Comparison of ENCODE assay signal across 8 mouse cellular contexts in genomic region chr10:5823740-5824491, GRCm38 (mm10). TPM values are rescaled to one million over a fixed set of nuclear protein-coding genes. Genes with fewer than 3 reads are reported as not detected.
DNase-seq lines count a peak whose midpoint lies in the region; ATAC-seq and TF ChIP-seq lines count a peak whose summit lies in the region.

Gene Mtrf1l (minus strand): TSS chr10:5823910.

- H3K36me3 ChIP-seq in embryonic facial prominence, embryonic 14.5 days (ENCODE audit: control insufficient read depth, insufficient read depth, low read length): peaks cover 13% of the 10 kb centered on the region
- peaks cover 2% of the 10 kb centered on the region for H3K36me3 ChIP-seq in heart, adult 2 months (ENCODE audit: control insufficient read depth, insufficient read depth, low read length)
- H3K36me3 ChIP-seq in limb, embryonic 13.5 days: peaks cover 16% of the 10 kb centered on the region
- peaks cover 4% of the 10 kb centered on the region for H3K36me3 ChIP-seq in midbrain, embryonic 16.5 days (ENCODE audit: control insufficient read depth, insufficient read depth, low read length)

- peak; percentile 36 for TF ChIP-seq CTCF in heart, adult 2 months (IDR thresholded peaks at IDR 0.05)

- peak; percentile 79 for TF ChIP-seq POLR2A in heart, adult 2 months (IDR thresholded peaks at IDR 0.05; ENCODE audit: insufficient read depth, low read depth, low read length)

- peak within 1 kb of the TSS; percentile 89 for H3K9ac ChIP-seq in embryonic facial prominence, embryonic 14.5 days (ENCODE audit: low read depth, low read length)
- H3K9ac ChIP-seq in heart, adult 2 months (ENCODE audit: low read depth, low read length): peak within 1 kb of the TSS; percentile 88
- peak within 1 kb of the TSS; percentile 85 for H3K9ac ChIP-seq in limb, embryonic 13.5 days
- H3K9ac ChIP-seq in midbrain, embryonic 16.5 days (ENCODE audit: low read depth, low read length): peak within 1 kb of the TSS; percentile 92

- ATAC-seq in embryonic facial prominence, embryonic 14.5 days (ENCODE audit: low read depth): peak; percentile 96
- peak; percentile 96 for ATAC-seq in limb, embryonic 13.5 days (ENCODE audit: low FRiP score, low read depth)
- ATAC-seq in midbrain, embryonic 16.5 days: peak; percentile 98

- peak within 1 kb of the TSS; percentile 62 for H3K4me2 ChIP-seq in embryonic facial prominence, embryonic 14.5 days (ENCODE audit: low read depth, low read length)
- peak within 1 kb of the TSS; percentile 72 for H3K4me2 ChIP-seq in limb, embryonic 13.5 days (replicated peaks)
- H3K4me2 ChIP-seq in midbrain, embryonic 16.5 days (ENCODE audit: low read length): peak within 1 kb of the TSS; percentile 68

- H3K27ac ChIP-seq in embryonic facial prominence, embryonic 14.5 days (replicated peaks; ENCODE audit: low read depth, low read length): peak within 1 kb of the TSS; percentile 94
- peak within 1 kb of the TSS; percentile 85 for H3K27ac ChIP-seq in heart, adult 2 months
- H3K27ac ChIP-seq in limb, embryonic 13.5 days: peak within 1 kb of the TSS; percentile 87
- H3K27ac ChIP-seq in midbrain, embryonic 16.5 days (ENCODE audit: low read length): peak within 1 kb of the TSS; percentile 89

- H3K4me1 ChIP-seq in embryonic facial prominence, embryonic 14.5 days (ENCODE audit: control insufficient read depth, insufficient read depth, low read length): peaks cover 16% of the 10 kb centered on the region
- H3K4me1 ChIP-seq in heart, adult 2 months (ENCODE audit: control insufficient read depth, insufficient read depth, low read length): peaks cover 5% of the 10 kb centered on the region
- H3K4me1 ChIP-seq in limb, embryonic 13.5 days: peaks cover 17% of the 10 kb centered on the region
- peaks cover 14% of the 10 kb centered on the region for H3K4me1 ChIP-seq in midbrain, embryonic 16.5 days (ENCODE audit: control insufficient read depth, insufficient read depth, low read length)

- 0 out of 2 replicates have a peak, but pooled peaks cover 1% of the 10 kb centered on the region for H3K79me2 ChIP-seq in heart, adult 2 months (replicated peaks; ENCODE audit: control insufficient read depth, insufficient read depth, low read length)

- intact Hi-C loops in heart, adult 2 months (cut with DNase I): loop anchor here (1.0 to 2.0 kb wide), 2 partner anchors 18 to 23 kb away; no protein-coding TSS in a partner anchor

- peak within 1 kb of the TSS; percentile 98 for H3K4me3 ChIP-seq in embryonic facial prominence, embryonic 14.5 days (ENCODE audit: low read depth, low read length)
- peak within 1 kb of the TSS; percentile 86 for H3K4me3 ChIP-seq in heart, adult 2 months
- peak within 1 kb of the TSS; percentile 76 for H3K4me3 ChIP-seq in limb, embryonic 13.5 days
- peak within 1 kb of the TSS; percentile 92 for H3K4me3 ChIP-seq in midbrain, embryonic 16.5 days (ENCODE audit: low read depth, low read length)

- under 1% methylated on average over 35 of the region's 47 CpGs for WGBS in embryonic facial prominence, embryonic 14.5 days
- under 1% methylated on average over 47 of the region's 47 CpGs for WGBS in heart, adult 2 months
- WGBS in limb, embryonic 13.5 days: under 1% methylated on average over 45 of the region's 47 CpGs
- WGBS in midbrain, embryonic 16.5 days: under 1% methylated on average over 47 of the region's 47 CpGs

- H3K9me3 ChIP-seq in embryonic facial prominence, embryonic 14.5 days (ENCODE audit: control insufficient read depth, low read length): no peaks in the 10 kb centered on the region
- H3K9me3 ChIP-seq in limb, embryonic 13.5 days: no peaks in the 10 kb centered on the region
- no peaks in the 10 kb centered on the region for H3K9me3 ChIP-seq in midbrain, embryonic 16.5 days (replicated peaks; ENCODE audit: control insufficient read depth, low read length, poor library complexity, severe bottlenecking)

- no peaks in the 10 kb centered on the region for H3K27me3 ChIP-seq in embryonic facial prominence, embryonic 14.5 days (replicated peaks; ENCODE audit: control insufficient read depth, insufficient read depth, low read length)
- no peaks in the 10 kb centered on the region for H3K27me3 ChIP-seq in heart, adult 2 months (ENCODE audit: control insufficient read depth, insufficient read depth, low read length)
- H3K27me3 ChIP-seq in limb, embryonic 13.5 days: no peaks in the 10 kb centered on the region
- H3K27me3 ChIP-seq in midbrain, embryonic 16.5 days (ENCODE audit: control insufficient read depth, insufficient read depth, low read depth, low read length): no peaks in the 10 kb centered on the region

- peak; percentile 98 for DNase-seq in 3T3-L1 (ENCODE audit: low read depth, low spot score)
- peak; percentile 86 to 96 for DNase-seq in adrenal gland, postnatal 4 days (ENCODE audit: low spot score in 2 of 2)
- peak; percentile 99 for DNase-seq in embryonic facial prominence, embryonic 14.5 days (ENCODE audit: low spot score)
- DNase-seq in heart, adult 2 months: peak; percentile 97 to 98
- peak; percentile 98 to 99 for DNase-seq in kidney, adult 8-10 months
- DNase-seq in spleen, postnatal 10 days (ENCODE audit: low spot score in 2 of 2): peak; percentile 98

- peak; percentile 35; the same call in 1 of the 2 replicates for TF ChIP-seq EP300 in heart, adult 2 months (IDR thresholded peaks at IDR 0.05; ENCODE audit: insufficient read depth, low read depth, low read length)

RNA-seq across cellular contexts. Expression of gene Mtrf1l, which starts in this region (rescaled TPM):
- 10 to 100 TPM; 14.7 to 16.8 TPM for total RNA-seq in adrenal gland, postnatal 4 days (2021)
- 14.7 and 18.4 TPM in 2 replicates for polyA plus RNA-seq in embryonic facial prominence, embryonic 14.5 days (2014; fragmentation: Nextera tagmentation; extraction: Ambion mirVana)
- 1 to 10 TPM; 8.4 to 9.6 TPM for total RNA-seq in heart, adult 2 months (2021)
- 1.6 and 3.5 TPM in 2 replicates for polyA plus RNA-seq in heart, adult 2 months (2012; rRNA removed)
- polyA plus RNA-seq in limb, embryonic 13.5 days (2015; fragmentation: Nextera tagmentation; extraction: Ambion mirVana): 15.5 TPM in 2 replicates
- 7.9 and 11.1 TPM in 2 replicates for polyA plus RNA-seq in midbrain, embryonic 16.5 days (2015; fragmentation: Nextera tagmentation; extraction: Ambion mirVana)

Comparison
In these comparisons a context has a peak if more than half of its experiments do, and no peak if none do; other contexts are left out.
1. Peak in every context shown above with its lines: DNase-seq, ATAC-seq, H3K4me3 ChIP-seq and H3K27ac ChIP-seq.